Mouse (Mus musculus) heart, postnatal 10 days (tissue): ENCODE measurements around the gene Fut8. TPM values are rescaled to one million over a fixed set of nuclear protein-coding genes. Genes with fewer than 3 reads are reported as not detected.
"Not testable (repeated sequence)": the region's sequence is repeated elsewhere in the genome, so short reads cannot be mapped to it uniquely, and the experiment has no call there.

Experiments used
- DNase-seq, 2 experiments: peaks; one replicate each; pipeline ENCODE4 v3.0.0; 2021
- intact Hi-C: fragments of 180-260 bp; cut with DNase I; formaldehyde crosslinking; loops from one replicate; pipeline ENCODE4 v1.15.1; 2025
- total RNA-seq, 2 experiments: library from RNA; stranded (reverse); gene quantifications; 2 replicates each; pipeline ENCODE4 v1.2.3; 2021

The Fut8 gene
- total RNA-seq, 2 experiments from 2014 or later, result 25.2 to 27.4 TPM

GRCm38 (mm10) chr12:77220616-77221015, 17.3 kb upstream of the Fut8 start:
- DNase-seq, result no peak
- intact Hi-C loops, result no loop called here

DNA sequence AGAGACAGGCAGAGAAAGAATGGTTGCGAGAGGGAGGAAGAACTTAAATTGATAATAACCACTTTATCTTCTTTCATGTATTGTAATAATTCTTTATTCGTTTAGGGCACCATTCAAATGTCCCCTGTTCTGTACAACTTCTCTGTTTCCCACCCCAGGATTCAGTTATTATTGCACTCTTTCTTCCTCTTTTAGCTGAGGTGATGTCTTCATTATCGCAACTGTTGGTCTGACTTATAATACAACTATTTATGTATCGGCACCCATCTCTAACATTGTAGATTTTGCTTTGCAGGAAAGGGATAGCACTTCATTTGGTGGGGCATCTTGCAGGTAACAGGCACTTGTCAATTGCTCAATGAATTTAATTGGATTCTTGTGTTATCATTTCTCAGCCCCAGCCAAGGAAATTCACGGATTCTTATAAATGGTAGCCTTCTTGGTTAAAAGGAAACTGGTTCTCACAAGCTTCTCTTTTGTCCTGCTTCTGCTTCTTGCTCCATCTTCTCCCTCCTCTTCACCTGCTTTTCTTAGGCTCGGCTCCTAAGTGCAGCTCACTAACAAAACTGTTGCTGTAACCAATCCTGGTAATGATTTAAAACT, 15.6 kb upstream of the Fut8 start:
- intact Hi-C loops, result no loop called here
- no peak for DNase-seq

GRCm38 (mm10) chr12:77223595-77223994, 14.3 kb upstream of the Fut8 start:
- intact Hi-C loops, result no loop called here
- peak; percentile 10 to 14 for DNase-seq

- no peak for DNase-seq
- intact Hi-C loops, result no loop called here
Measured at GRCm38 (mm10) chr12:77224121-77224520, 13.8 kb upstream of the Fut8 start.

GRCm38 (mm10) chr12:77224891-77225290, 13.0 kb upstream of the Fut8 start:
- no peak for DNase-seq
- intact Hi-C loops, result no loop called here

DNA sequence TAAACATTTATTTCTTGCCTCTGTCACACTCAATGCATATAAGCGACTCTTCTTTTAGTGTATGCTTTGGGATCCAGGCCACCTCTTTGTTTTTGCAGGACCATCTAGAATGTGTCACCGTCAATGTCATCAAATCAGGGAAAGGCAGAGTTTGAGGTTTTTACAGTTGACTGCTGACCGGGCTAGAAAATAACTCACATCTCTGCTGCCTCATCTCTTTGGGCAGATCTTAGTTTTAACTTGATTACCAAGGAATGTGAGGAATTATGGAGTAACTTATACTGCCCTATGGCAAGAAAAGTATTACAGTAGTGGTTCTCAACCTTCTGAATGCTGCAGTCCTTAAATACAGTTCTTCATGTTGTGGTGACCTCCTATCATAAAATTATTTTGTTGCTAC, 12.2 kb upstream of the Fut8 start:
- no peak for DNase-seq
- intact Hi-C loops, result no loop called here

GRCm38 (mm10) chr12:77235958-77236357, 2.0 kb upstream of the Fut8 start:
- intact Hi-C loops, result loop anchor here (5.0 kb wide), 2 partner anchors 184 to 224 kb away; no protein-coding TSS in a partner anchor
- DNase-seq, result no peak

- intact Hi-C loops, result loop anchor here (5.0 kb wide), 2 partner anchors 186 to 226 kb away; no protein-coding TSS in a partner anchor
- DNase-seq, result peak; percentile 94 to 96
Measured at GRCm38 (mm10) chr12:77238531-77239389, 835 bp downstream of the Fut8 start.

GRCm38 (mm10) chr12:77239390-77240061, 1.6 kb downstream of the Fut8 start:
- intact Hi-C loops, result loop anchor here (1.0 to 10.0 kb wide), 6 partner anchors 187 to 545 kb away; no protein-coding TSS in a partner anchor
- no peak for DNase-seq

DNA sequence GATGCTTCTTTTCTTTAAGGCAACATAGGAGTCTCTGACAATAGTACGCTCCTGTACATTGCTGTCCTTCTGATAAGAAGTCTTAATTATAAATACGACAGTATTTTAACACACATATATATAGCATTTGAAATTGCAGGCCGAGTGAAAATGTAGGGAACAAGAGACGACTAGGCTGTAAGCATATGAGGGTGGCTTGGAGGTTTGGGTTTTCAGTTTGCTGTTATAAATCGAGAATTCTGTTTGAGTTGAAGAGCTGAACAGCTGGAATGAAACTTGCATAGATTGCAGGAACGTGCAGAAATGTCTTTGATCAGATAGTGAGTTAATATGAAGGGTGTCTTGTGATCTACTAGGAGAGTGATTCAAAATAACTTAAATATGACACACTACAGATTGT, 2.4 kb downstream of the Fut8 start:
- intact Hi-C loops, result loop anchor here (1.0 to 10.0 kb wide), 4 partner anchors 328 to 544 kb away; no protein-coding TSS in a partner anchor
- DNase-seq, result peak in 1 of 2 experiments; percentile 3

DNA sequence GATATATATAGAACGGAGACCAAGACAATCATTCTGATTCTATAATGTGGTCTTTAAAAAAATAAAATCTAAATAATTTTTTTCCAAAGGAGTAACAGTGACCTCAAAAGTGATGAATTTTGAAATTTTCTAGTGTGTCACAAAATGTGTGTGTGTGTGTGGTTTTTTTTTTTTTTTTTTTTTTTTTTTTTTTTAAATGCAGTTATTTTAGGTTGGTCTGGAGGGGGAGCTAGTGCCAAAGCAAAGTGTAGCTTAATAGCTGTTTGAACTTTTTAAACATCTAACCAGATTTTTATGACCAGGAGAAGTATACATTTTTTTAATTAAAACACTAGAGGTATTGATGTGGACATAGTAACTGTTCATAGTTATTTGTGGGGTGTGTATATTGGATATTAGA, 2.9 kb downstream of the Fut8 start:
- DNase-seq, result peak; percentile 21 to 54
- intact Hi-C loops, result loop anchor here (1.0 to 10.0 kb wide), 4 partner anchors 327 to 544 kb away; no protein-coding TSS in a partner anchor

DNA sequence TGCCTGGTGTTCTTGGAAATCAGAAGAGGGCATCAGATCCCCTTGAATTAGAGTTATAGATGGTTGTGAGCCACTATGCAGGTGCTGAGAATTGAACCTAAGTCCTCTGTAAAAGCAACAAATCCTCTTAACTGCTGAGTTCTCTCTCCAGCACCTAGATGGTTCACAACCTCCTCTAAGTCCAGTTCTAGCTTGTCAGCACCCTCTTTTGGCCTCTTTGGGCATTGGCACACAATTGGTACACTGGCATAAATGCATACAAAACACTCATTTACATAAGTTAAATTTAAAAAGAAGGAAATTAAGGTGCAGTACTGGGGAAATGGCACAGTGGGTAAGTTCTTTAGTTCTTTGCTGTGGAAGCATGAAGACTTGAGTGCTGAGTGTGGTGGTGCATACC, 24.7 kb downstream of the Fut8 start:
- intact Hi-C loops, result no loop called here
- DNase-seq, result peak in 1 of 2 experiments; percentile 10

GRCm38 (mm10) chr12:77263816-77264215, 25.9 kb downstream of the Fut8 start:
- no peak for DNase-seq
- intact Hi-C loops, result no loop called here

GRCm38 (mm10) chr12:77270694-77271093, 32.8 kb downstream of the Fut8 start:
- DNase-seq, result no peak
- intact Hi-C loops, result no loop called here

DNA sequence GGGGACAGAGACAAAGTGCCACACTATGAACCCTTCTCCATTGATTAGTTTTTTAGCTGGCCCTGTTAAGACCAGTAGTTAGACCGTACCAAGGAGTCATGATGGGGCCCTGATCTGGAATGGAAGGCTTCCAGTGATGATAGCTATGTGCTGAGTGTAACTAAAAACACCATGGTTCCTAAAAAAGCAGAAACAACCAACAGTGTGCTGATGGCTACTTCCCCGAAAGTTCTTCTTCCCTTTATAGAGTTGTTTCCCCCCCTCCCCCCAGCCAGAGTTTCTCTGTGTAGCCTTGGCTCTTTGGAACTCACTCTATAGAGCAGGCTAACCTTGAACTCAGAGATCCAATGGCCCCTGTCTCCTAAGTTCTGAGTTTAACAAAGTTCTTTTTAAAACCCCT, 50.6 kb downstream of the Fut8 start:
- DNase-seq, result no peak
- intact Hi-C loops, result no loop called here

GRCm38 (mm10) chr12:77291017-77291416, 53.1 kb downstream of the Fut8 start:
- intact Hi-C loops, result no loop called here
- DNase-seq, result no peak

DNA sequence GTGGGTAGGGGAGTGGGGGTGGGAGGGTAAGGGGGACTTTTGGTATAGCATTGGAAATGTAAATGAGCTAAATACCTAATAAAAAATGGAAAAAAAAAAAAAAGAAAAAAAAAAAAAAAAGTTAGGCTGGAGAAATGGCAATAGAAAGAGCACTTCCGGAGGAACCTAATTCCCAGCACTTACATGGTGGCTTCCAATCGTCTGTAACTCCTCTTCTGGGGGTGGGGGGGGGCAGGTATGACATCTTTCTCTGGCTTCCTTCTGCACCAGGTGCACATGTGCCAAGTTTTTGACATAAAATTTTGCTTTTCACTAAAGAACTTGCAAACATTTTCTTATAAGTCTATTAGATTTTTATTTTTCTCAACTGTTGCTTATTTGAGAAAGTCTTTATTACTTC, 53.9 kb downstream of the Fut8 start:
- DNase-seq, intact Hi-C loops: not testable (repeated sequence)

DNA sequence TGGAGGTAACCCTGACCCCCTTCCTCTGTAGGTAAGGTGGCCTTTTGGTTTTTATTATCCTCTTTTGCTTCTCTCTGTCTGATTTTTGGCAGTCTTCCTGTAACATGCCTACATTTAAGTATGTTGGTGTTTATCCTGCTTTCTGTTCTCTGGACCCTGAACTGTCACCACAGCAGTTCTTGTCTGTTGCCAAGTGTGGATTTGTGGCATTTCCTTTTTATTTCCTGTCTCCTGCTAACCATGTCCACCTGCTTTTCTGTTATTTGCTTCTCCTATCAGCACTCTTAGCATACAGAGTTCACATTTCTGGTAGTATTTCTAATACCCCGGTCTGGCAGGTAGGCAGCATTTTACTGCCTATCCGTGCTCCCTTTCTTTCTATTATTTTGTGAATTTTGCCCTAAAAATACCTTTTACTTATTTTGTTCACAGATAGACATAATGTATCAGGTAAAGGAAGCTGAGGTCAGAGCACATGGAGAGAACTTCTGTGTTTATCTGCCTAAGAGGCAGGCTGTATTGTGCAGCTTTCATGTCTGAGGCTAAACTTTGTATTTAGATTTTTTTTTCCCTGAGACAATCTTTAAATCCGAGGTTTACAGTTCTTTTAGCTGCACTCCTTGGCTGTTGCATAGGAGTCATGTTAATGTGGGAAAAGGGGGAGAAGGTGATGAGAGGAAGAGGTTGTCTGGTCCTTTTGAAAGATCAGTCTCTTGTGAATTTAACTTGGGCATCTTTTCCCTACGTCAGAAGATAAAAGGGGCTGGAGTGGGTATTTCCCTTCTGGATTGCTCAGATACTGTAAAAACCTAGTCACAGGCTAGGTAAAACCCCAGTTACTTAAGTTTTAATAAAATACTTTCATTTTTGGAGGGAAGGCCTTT, 54.7 kb downstream of the Fut8 start:
- DNase-seq, result no peak
- intact Hi-C loops, result no loop called here

DNA sequence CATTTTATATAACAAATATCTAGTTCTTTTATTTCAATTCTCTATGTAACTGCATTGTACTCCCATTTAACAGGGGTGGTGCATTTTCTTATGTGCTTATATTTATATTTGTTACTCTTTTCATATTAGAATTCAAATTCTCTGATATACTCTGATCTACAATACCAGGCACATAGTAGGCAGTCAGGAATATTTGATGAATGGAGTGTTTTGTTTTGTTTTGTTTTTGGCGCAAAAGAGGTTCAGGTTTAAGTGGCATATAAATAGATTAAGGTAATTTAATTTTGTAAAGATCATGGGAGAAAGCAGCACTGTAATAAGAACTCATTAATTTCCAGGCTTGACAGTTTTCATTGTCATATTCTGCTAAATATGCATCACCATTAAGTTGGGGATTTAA, 58.2 kb downstream of the Fut8 start:
- intact Hi-C loops, result no loop called here
- DNase-seq, result no peak

DNA sequence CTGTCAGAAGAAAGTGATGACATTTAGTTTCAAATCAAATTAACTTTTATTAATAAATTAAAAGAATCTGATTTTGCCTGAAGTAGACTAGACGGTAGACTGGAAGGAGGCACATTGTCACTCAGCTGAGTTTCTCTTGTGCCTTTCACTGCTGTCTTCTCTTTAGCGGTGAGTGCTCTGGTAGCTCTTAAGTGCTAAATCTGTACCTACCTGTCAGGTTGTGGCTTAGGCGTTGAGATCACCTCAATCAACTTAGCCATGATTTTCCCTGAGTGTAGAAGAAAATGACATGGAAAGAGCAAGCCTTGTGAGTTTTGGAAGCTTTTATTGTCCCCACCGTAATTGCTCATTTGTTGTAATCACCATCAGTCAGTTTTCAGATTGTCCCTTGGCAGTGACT, 59.2 kb downstream of the Fut8 start:
- intact Hi-C loops, result no loop called here
- no peak for DNase-seq
